ENCODE assay signal across 10 mouse cellular contexts in the genomic region with DNA sequence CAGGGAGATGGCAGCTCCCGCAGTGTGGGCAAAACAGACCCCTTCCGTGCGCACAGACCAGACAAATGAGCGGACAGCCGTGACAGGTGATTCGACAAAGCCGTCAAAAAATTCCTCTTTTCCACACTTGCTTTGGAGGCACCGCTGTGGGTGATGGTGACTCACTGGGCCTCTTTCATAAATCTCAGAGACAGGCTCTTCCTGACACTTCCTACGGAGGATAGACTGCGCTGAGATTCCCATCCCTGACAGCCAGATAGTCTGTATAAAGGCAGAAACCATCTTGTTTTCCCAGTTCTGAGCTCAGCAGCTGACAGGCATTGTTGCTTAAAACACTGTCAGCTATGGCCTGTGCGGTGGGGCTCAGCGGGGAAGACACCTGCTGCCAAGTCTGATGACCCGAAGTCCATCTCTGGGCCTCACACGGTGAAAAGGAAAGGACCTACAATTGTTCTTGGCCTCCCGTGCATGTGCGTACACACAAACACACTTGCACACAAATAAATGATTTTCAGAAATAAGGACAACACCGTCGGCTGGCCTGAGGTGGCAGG. TPM values are rescaled to one million over a fixed set of nuclear protein-coding genes. Genes with fewer than 3 reads are reported as not detected.
DNase-seq lines count a peak whose midpoint lies in the region; ATAC-seq and TF ChIP-seq lines count a peak whose summit lies in the region.
"Had no signal": no experiment of that assay in that cellular context is flagged by ENCODE, and none has a peak within 500 bp of the region (broad histone marks: within the 10 kb centered on the region; RNA-seq: fewer than 3 reads in every experiment).

No protein-coding gene starts in this region.

- H3K27me3 ChIP-seq in hindbrain, embryonic 15.5 days: no peaks in the 10 kb centered on the region
- peaks cover 4% of the 10 kb centered on the region; the same call in 1 of the 2 replicates for H3K27me3 ChIP-seq in neural tube, embryonic 12.5 days (replicated peaks)

- H3K36me3 ChIP-seq in hindbrain, embryonic 15.5 days: no peaks in the 10 kb centered on the region
- H3K36me3 ChIP-seq in neural tube, embryonic 12.5 days: no peaks in the 10 kb centered on the region

- no peaks in the 10 kb centered on the region for H3K9me3 ChIP-seq in hindbrain, embryonic 15.5 days
- no peaks in the 10 kb centered on the region for H3K9me3 ChIP-seq in neural tube, embryonic 12.5 days

- peak overlapping the region; percentile 15; the same call in 1 of the 2 replicates for H3K27ac ChIP-seq in layer of hippocampus, adult 2 months
- peak overlapping the region; percentile 53 for H3K27ac ChIP-seq in hindbrain, embryonic 15.5 days (replicated peaks)
- no peak overlapping the region for H3K27ac ChIP-seq in neural tube, embryonic 12.5 days

- no peak overlapping the region for H3K9ac ChIP-seq in hindbrain, embryonic 15.5 days
- H3K9ac ChIP-seq in neural tube, embryonic 12.5 days: 0 out of 2 replicates have a peak overlapping the region, but pooled peaks have one; percentile 6

- DNase-seq in adrenal gland, postnatal 14 days: peak; percentile 54
- DNase-seq in adrenal gland, postnatal 10 days: no peak
- DNase-seq in layer of hippocampus, adult 2 months (ENCODE audit: low spot score in 2 of 2): no peak
- no peak for DNase-seq in layer of hippocampus, postnatal 14 days (ENCODE audit: low spot score in 2 of 2)
- DNase-seq: gastrocnemius, postnatal 36 days; lung, postnatal 10 days had no signal

- 18% methylated on average over 18 of the region's 18 CpGs for WGBS in hindbrain, embryonic 15.5 days
- 13% methylated on average over 18 of the region's 18 CpGs for WGBS in neural tube, embryonic 12.5 days

- H3K4me3 ChIP-seq in layer of hippocampus, adult 2 months: no peak overlapping the region
- no peak overlapping the region for H3K4me3 ChIP-seq in hindbrain, embryonic 15.5 days
- H3K4me3 ChIP-seq in neural tube, embryonic 12.5 days: no peak overlapping the region

- TF ChIP-seq CTCF in layer of hippocampus, adult 2 months (conservative IDR thresholded peaks at IDR 0.05): no peak

- H3K4me1 ChIP-seq in hindbrain, embryonic 15.5 days (replicated peaks): peaks cover 61% of the 10 kb centered on the region
- peaks cover 22% of the 10 kb centered on the region for H3K4me1 ChIP-seq in neural tube, embryonic 12.5 days

- ATAC-seq in hindbrain, embryonic 15.5 days (ENCODE audit: low FRiP score, low read depth): no peak
- ATAC-seq in neural tube, embryonic 12.5 days (ENCODE audit: low FRiP score, low read depth): 0 out of 2 replicates have a peak, but pooled peaks have one; percentile 60
- ATAC-seq in megakaryocyte, adult 5-6 weeks (ENCODE audit: poor library complexity, severe bottlenecking): no peak
- ATAC-seq in granulocyte monocyte progenitor cell, adult 5-6 weeks (replicated peaks; ENCODE audit: poor library complexity, severe bottlenecking): no peak

- H3K4me2 ChIP-seq in hindbrain, embryonic 15.5 days: peak overlapping the region; percentile 37; the same call in 1 of the 2 replicates
- H3K4me2 ChIP-seq in neural tube, embryonic 12.5 days (replicated peaks): peak overlapping the region; percentile 50

RNA-seq across cellular contexts. Expression of a gene that starts 43.4 kb away (rescaled TPM):
- 19.6 and 21.5 TPM in 2 replicates for total RNA-seq in adrenal gland, postnatal 14 days (2021)
- 10 to 100 TPM; 21.3 TPM for total RNA-seq in adrenal gland, postnatal 10 days (2021)
- 10 to 100 TPM; 22.1 to 25.1 TPM for total RNA-seq in layer of hippocampus, adult 2 months (2021)
- total RNA-seq in layer of hippocampus, postnatal 14 days (2021): 10 to 100 TPM; 18.9 to 19.8 TPM
- 5.8 and 6.1 TPM in 2 replicates for polyA plus RNA-seq in hindbrain, embryonic 15.5 days (2015; fragmentation: Nextera tagmentation; extraction: Ambion mirVana)
- 5.1 and 6.3 TPM in 2 replicates for polyA plus RNA-seq in neural tube, embryonic 12.5 days (2016; fragmentation: Nextera tagmentation; extraction: Ambion mirVana)
- total RNA-seq in megakaryocyte, adult 5-6 weeks (2015): 28.0 and 33.1 TPM in 2 replicates
- 14.1 and 16.9 TPM in 2 replicates for total RNA-seq in megakaryocyte, adult 5-6 weeks (2017)
- 9.5 and 11.6 TPM in 2 replicates for total RNA-seq in granulocyte monocyte progenitor cell, adult 5-6 weeks (2014; fragmentation: Nextera tagmentation)
- total RNA-seq in granulocyte monocyte progenitor cell, adult 5-6 weeks (2017): 4.8 and 5.1 TPM in 2 replicates
